Mouse (Mus musculus) embryonic fibroblast, embryonic 13.5 days (primary cell): Measurements from ENCODE around the gene Cpped1.

Source experiments
- CTCF ChIP-seq: IDR thresholded peaks from 2 replicates; pipeline ENCODE4 v1.5.1; 2011; ENCODE audit warnings: mild to moderate bottlenecking, control low read depth, low read length, moderate library complexity, borderline replicate concordance; ENCODE audit not compliant: insufficient read depth
- POLR2A ChIP-seq: IDR thresholded peaks from 2 replicates; pipeline ENCODE4 v1.6.1; 2011; ENCODE audit warnings: low read depth, mild to moderate bottlenecking, control low read depth, low read length, moderate library complexity

DNA sequence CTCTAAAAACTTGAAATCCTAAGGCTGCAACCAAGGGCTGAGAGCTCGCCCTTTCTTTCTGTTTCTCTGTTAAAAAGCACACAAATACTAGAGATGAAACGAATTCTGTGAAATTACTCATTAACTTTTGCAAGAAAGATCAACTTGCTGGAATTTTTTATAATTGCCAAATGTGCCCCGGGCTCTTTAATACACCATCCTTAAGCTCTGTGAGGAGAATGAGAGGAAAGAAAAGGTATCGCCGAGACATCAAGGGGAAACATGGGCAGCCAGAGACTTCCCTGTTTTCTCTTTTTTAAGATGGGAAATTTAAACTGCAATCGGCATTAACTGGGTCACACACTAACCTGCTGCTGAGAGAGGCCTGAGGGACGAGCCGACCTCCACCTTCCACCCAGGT is 84.9 kb downstream of the Cpped1 start:
- no peak for TF ChIP-seq POLR2A
- TF ChIP-seq CTCF: no peak
